Mouse (Mus musculus) C2C12 (cell line): ENCODE results near the gene Ddx56.

Source experiments
- CTCF ChIP-seq: IDR thresholded peaks from one replicate; pipeline ENCODE4 v1.5.1; 2011; ENCODE audit not compliant: control insufficient read depth, insufficient read depth, insufficient read length
- FOSL1 ChIP-seq: IDR thresholded peaks from one replicate; pipeline ENCODE4 v1.8.0; 2011; ENCODE audit warnings: mild to moderate bottlenecking, low read length; ENCODE audit not compliant: poor library complexity, insufficient read depth, severe bottlenecking
- MYOD1 ChIP-seq: IDR thresholded peaks from one replicate; pipeline ENCODE4 v1.6.1; 2011; ENCODE audit warnings: low read depth; ENCODE audit not compliant: control insufficient read depth, insufficient read length
- MYOG ChIP-seq: IDR thresholded peaks from one replicate; pipeline ENCODE4 v1.6.1; 2011; ENCODE audit not compliant: control insufficient read depth, insufficient read length; ENCODE audit errors: extremely low read depth

- TF ChIP-seq FOSL1 (no peak), CTCF (no peak), MYOG (no peak), MYOD1 (no peak)
Observed at GRCm38 (mm10) chr11:6233025-6233424, 34.5 kb downstream of the Ddx56 start.
